Mouse (Mus musculus) CH12.LX (cell line): Measurements from ENCODE around the gene Palm2. TPM values are rescaled to one million over a fixed set of nuclear protein-coding genes. Genes with fewer than 3 reads are reported as not detected.

ENCODE experiments used
- DNase-seq: peaks from one replicate; pipeline ENCODE4 v3.0.0-alpha.2; 2013; ENCODE audit errors: extremely low read depth
- H3K27ac ChIP-seq: 2 replicates; pipeline ENCODE4 v1.5.1; 2012; ENCODE audit warnings: low read depth, mild to moderate bottlenecking, control low read depth, moderate library complexity; ENCODE audit not compliant: insufficient read depth
- H3K27me3 ChIP-seq: replicated peaks from 2 replicates; pipeline ENCODE3; 2012; ENCODE audit warnings: inconsistent platforms
- H3K36me3 ChIP-seq, 2 experiments: replicated peaks in 1 of 2; 2 replicates each; pipeline versions ENCODE3 to v1.6.1; 2012; ENCODE audit warnings: inconsistent platforms in 1 of 2, low read length in 1 of 2, mild to moderate bottlenecking in 1 of 2, mixed read lengths in 1 of 2, moderate library complexity in 1 of 2; ENCODE audit not compliant: control insufficient read depth in 1 of 2, insufficient read depth in 1 of 2
- H3K4me1 ChIP-seq, 2 experiments: 2 replicates each; pipeline ENCODE4 v1.6.1; 2012; ENCODE audit warnings: inconsistent platforms in 1 of 2, moderate library complexity in 1 of 2; ENCODE audit not compliant: insufficient read depth in 2 of 2, control insufficient read depth in 1 of 2
- H3K4me2 ChIP-seq: 2 replicates; pipeline ENCODE4 v1.6.1; 2012; ENCODE audit warnings: low read depth, mild to moderate bottlenecking, control low read depth; ENCODE audit not compliant: poor library complexity, insufficient read depth, severe bottlenecking
- H3K4me3 ChIP-seq, 3 experiments: fragments of 150-350 bp in 1 of 3; sonication (generic) in 1 of 3; replicated peaks in 1 of 3; 2 replicates each; pipeline versions ENCODE3 to v1.5.1; 2011 to 2012; ENCODE audit warnings: low read depth in 2 of 3, low read length in 2 of 3, mild to moderate bottlenecking in 2 of 3, moderate library complexity in 2 of 3, control low read depth in 1 of 3, improper control_type of control experiment in 1 of 3, inconsistent platforms in 1 of 3, mixed read lengths in 1 of 3; ENCODE audit not compliant: poor library complexity in 1 of 3
- H3K79me2 ChIP-seq: replicated peaks from 2 replicates; pipeline ENCODE4 v1.6.1; 2012; ENCODE audit warnings: mild to moderate bottlenecking, moderate library complexity; ENCODE audit not compliant: control insufficient read depth, poor library complexity, insufficient read depth, severe bottlenecking; ENCODE audit errors: extremely low read depth
- H3K9ac ChIP-seq: 2 replicates; pipeline ENCODE4 v1.6.1; 2012; ENCODE audit warnings: low read depth, mild to moderate bottlenecking, control low read depth, moderate library complexity; ENCODE audit not compliant: insufficient read depth
- H3K9me3 ChIP-seq: replicated peaks from 2 replicates; pipeline ENCODE3; 2012; ENCODE audit warnings: low read length, inconsistent platforms, mixed read lengths
- CHD2 ChIP-seq: IDR thresholded peaks from 2 replicates; pipeline ENCODE4 v1.6.1; 2011; ENCODE audit warnings: low read length, improper control_type of control experiment
- E2F4 ChIP-seq: IDR thresholded peaks from 2 replicates; pipeline ENCODE4 v1.6.1; 2011; ENCODE audit warnings: low read depth, low read length, improper control_type of control experiment; ENCODE audit not compliant: insufficient replicate concordance
- ETS1 ChIP-seq: conservative IDR thresholded peaks from 2 replicates; pipeline ENCODE4 v1.6.1; 2012; ENCODE audit warnings: low read depth, mild to moderate bottlenecking, inconsistent platforms, low read length, improper control_type of control experiment, moderate library complexity
- HCFC1 ChIP-seq: IDR thresholded peaks from 2 replicates; pipeline ENCODE4 v1.6.1; 2012; ENCODE audit warnings: low read depth, mild to moderate bottlenecking, inconsistent platforms, low read length, improper control_type of control experiment
- JUN ChIP-seq: IDR thresholded peaks from 2 replicates; pipeline ENCODE4 v1.6.1; 2011; ENCODE audit warnings: low read depth, mild to moderate bottlenecking, low read length, improper control_type of control experiment, moderate library complexity; ENCODE audit not compliant: insufficient read depth
- JUND ChIP-seq: conservative IDR thresholded peaks from 2 replicates; pipeline ENCODE4 v1.6.1; 2011; ENCODE audit warnings: low read depth, low read length, improper control_type of control experiment
- KAT2A ChIP-seq: IDR thresholded peaks from 2 replicates; pipeline ENCODE4 v1.6.1; 2012; ENCODE audit warnings: low read length, improper control_type of control experiment, inconsistent platforms; ENCODE audit not compliant: insufficient replicate concordance
- MAZ ChIP-seq: IDR thresholded peaks from 2 replicates; pipeline ENCODE4 v1.6.1; 2012; ENCODE audit warnings: low read depth, mild to moderate bottlenecking, inconsistent platforms, low read length, improper control_type of control experiment, moderate library complexity
- MEF2A ChIP-seq: IDR thresholded peaks from 2 replicates; pipeline ENCODE4 v1.6.1; 2014; ENCODE audit warnings: low read depth, mild to moderate bottlenecking, inconsistent platforms, low read length, improper control_type of control experiment, borderline replicate concordance
- MXI1 ChIP-seq: IDR thresholded peaks from 2 replicates; pipeline ENCODE4 v1.6.1; 2011; ENCODE audit warnings: mild to moderate bottlenecking, low read depth, low read length, improper control_type of control experiment
- NELFE ChIP-seq: IDR thresholded peaks from 2 replicates; pipeline ENCODE4 v1.6.1; 2011; ENCODE audit warnings: low read depth, low read length, improper control_type of control experiment
- NRF1 ChIP-seq: IDR thresholded peaks from 2 replicates; pipeline ENCODE4 v1.6.1; 2014; ENCODE audit warnings: low read depth, mild to moderate bottlenecking, inconsistent platforms, low read length, improper control_type of control experiment, moderate library complexity
- POLR2A ChIP-seq: IDR thresholded peaks from 2 replicates; pipeline ENCODE4 v1.6.1; 2011; ENCODE audit warnings: low read depth, mild to moderate bottlenecking, improper control_type of control experiment, low read length
- POLR2AphosphoS2 ChIP-seq: IDR thresholded peaks from 2 replicates; pipeline ENCODE4 v1.6.1; 2011; ENCODE audit warnings: low read depth, low read length, improper control_type of control experiment
- SIN3A ChIP-seq: IDR thresholded peaks from 2 replicates; pipeline ENCODE4 v1.6.1; 2012; ENCODE audit warnings: low read length, improper control_type of control experiment, inconsistent platforms
- SMC3 ChIP-seq: IDR thresholded peaks from 2 replicates; pipeline ENCODE4 v1.6.1; 2011; ENCODE audit warnings: low read depth, low read length, improper control_type of control experiment
- TBP ChIP-seq: conservative IDR thresholded peaks from 2 replicates; pipeline ENCODE4 v1.6.1; 2011; ENCODE audit warnings: low read depth, low read length, improper control_type of control experiment
- TCF12 ChIP-seq: IDR thresholded peaks from 2 replicates; pipeline ENCODE4 v1.6.1; 2014; ENCODE audit warnings: low read depth, mild to moderate bottlenecking, inconsistent platforms, low read length, improper control_type of control experiment
- UBTF ChIP-seq: IDR thresholded peaks from 2 replicates; pipeline ENCODE4 v1.6.1; 2012; ENCODE audit warnings: low read depth, mild to moderate bottlenecking, inconsistent platforms, low read length, improper control_type of control experiment, moderate library complexity
- USF1 ChIP-seq: IDR thresholded peaks from 2 replicates; pipeline ENCODE4 v1.6.1; 2014; ENCODE audit warnings: low read depth, mild to moderate bottlenecking, inconsistent platforms, low read length, improper control_type of control experiment
- USF2 ChIP-seq: conservative IDR thresholded peaks from 2 replicates; pipeline ENCODE4 v1.6.1; 2011; ENCODE audit warnings: low read depth, low read length, improper control_type of control experiment
- ZC3H11A ChIP-seq: IDR thresholded peaks from 2 replicates; pipeline ENCODE4 v1.6.1; 2012; ENCODE audit warnings: low read depth, mild to moderate bottlenecking, inconsistent platforms, low read length, improper control_type of control experiment
- ZMIZ1 ChIP-seq: IDR thresholded peaks from 2 replicates; pipeline ENCODE4 v1.6.1; 2012; ENCODE audit warnings: low read depth, mild to moderate bottlenecking, inconsistent platforms, low read length, improper control_type of control experiment
- dilution Hi-C: fragments of 300-500 bp; cut with MboI; formaldehyde crosslinking; loops from 2 replicates; pipeline ENCODE4 v1.14.3; 2020; ENCODE audit warnings: low sequenced_read_pairs; ENCODE audit not compliant: extremely low pct_unique_long_range_greater_than_20kb, extremely low pct_ligation_motif_present
- in situ Hi-C: fragments of 300-500 bp; cut with MboI; formaldehyde crosslinking; loops from 3 replicates; pipeline ENCODE4 v1.14.3; 2019; ENCODE audit warnings: low sequenced_read_pairs, low pct_ligation_motif_present, low pct_unique_long_range_greater_than_20kb, mixed read lengths
- polyA plus RNA-seq: library from polyadenylated mRNA; unstranded; fragments of >175 nt; gene quantifications from 2 replicates; pipeline ENCODE4 v1.2.1, GENCODE M21; 2012; ENCODE audit warnings: low read depth; ENCODE audit not compliant: insufficient read length
- total RNA-seq, 2 experiments: library from RNA; depleted of rRNA; stranded (reverse); fragments of 300-350 nt in 1 of 2; fragments of >200 nt in 1 of 2; gene quantifications; 2 replicates each; pipeline ENCODE4 v1.2.3; 2012 to 2014

Gene Palm2
- total and polyA plus RNA-seq, 3 experiments, result not detected

DNA sequence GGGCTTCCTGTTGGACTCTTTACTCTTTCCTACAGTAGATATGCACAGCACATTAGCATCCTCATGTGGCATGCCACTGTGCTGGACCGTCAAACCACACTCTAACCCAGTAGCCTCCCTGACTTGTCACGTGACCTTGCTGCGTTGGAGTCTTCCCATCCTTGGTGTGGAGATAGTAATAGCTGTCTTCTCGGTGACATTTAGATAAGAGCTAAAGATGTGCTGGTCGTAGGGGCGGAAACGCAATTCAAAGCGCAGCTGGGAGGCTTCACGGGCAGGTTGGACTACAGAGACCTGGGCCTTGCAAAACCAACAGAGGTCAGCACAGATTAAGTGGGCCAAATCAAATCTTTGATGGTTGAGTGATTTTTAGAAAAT, 167.4 kb downstream of the Palm2 start:
- Histone ChIP-seq H3K4me1 (no peaks in the 10 kb centered on the region), H3K27ac (no peak overlapping the region), H3K27me3 (peaks cover 3% of the 10 kb centered on the region), H3K4me2 (no peak overlapping the region), H3K36me3 (no peaks in the 10 kb centered on the region), H3K79me2 (no peaks in the 10 kb centered on the region), H3K4me3 (no peak overlapping the region), H3K9me3 (no peaks in the 10 kb centered on the region), H3K9ac (no peak overlapping the region)
- no peak for DNase-seq
- TF ChIP-seq KAT2A (no peak), MXI1 (no peak), TBP (no peak), SIN3A (no peak), ZMIZ1 (no peak), HCFC1 (no peak), NELFE (no peak), MEF2A (no peak), E2F4 (no peak), CHD2 (no peak), ETS1 (no peak), MAZ (no peak), JUND (no peak), POLR2AphosphoS2 (no peak), ZC3H11A (no peak), UBTF (no peak), TCF12 (no peak), POLR2A (no peak), USF2 (no peak), JUN (no peak)
- dilution Hi-C loops, result no loop called here
- in situ Hi-C loops, result loop anchor here (25.0 kb wide), 1 partner anchor 139 kb away; no protein-coding TSS in a partner anchor

DNA sequence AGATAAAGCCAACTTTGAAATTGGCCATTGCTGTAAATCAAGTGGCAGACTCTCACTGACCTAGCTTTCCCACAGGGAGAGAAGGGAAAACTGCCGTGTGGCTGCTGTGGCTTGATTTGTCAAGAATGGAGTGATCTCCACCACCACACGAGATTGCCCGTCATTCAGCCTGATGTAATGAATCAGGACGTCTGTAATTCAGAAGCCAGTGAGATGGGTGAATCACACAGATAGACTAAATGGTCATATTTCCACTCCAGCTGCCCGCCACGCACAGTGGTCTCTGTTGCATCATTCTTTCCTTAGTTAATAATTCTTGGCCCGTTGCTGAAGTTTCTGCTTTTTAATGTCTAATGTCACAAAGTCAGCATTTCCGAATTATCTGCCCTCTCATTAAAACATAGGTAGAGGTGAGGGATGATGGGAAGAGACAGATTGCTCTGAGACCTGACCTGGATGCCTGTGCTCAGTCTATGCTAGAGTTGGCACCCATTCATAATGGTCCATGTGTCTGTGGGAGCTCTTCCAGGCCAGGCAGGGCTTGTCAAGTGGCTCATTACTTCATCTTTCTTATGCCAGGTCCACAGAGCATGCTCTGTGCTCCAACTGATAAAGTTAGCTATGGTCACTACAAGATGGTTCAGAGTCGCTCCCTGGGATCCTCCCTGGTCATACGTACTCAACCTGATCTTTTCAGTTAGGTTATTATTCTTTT, 168.0 kb downstream of the Palm2 start:
- H3K27ac ChIP-seq, result no peak overlapping the region
- H3K9me3 ChIP-seq, result no peaks in the 10 kb centered on the region
- TF ChIP-seq MAZ (no peak), SMC3 (no peak), NRF1 (no peak), USF1 (no peak), HCFC1 (no peak)
- H3K4me1 ChIP-seq, result no peaks in the 10 kb centered on the region
- in situ Hi-C loops, result loop anchor here (25.0 kb wide), 1 partner anchor 140 kb away; no protein-coding TSS in a partner anchor
- no peaks in the 10 kb centered on the region for H3K79me2 ChIP-seq
- dilution Hi-C loops, result no loop called here
- H3K36me3 ChIP-seq, result no peaks in the 10 kb centered on the region
- H3K4me2 ChIP-seq, result no peak overlapping the region
- H3K4me3 ChIP-seq, result no peak overlapping the region
- H3K9ac ChIP-seq, result no peak overlapping the region
- H3K27me3 ChIP-seq, result peaks cover 3% of the 10 kb centered on the region
- DNase-seq, result no peak
